Mouse (Mus musculus): ENCODE data around the gene Zpbp2.
A peak's percentile ranks its signal among the peaks of the same experiment; 100 is the strongest.
"Not testable (repeated sequence)": the region's sequence is repeated elsewhere in the genome, so short reads cannot be mapped to it uniquely, and the experiment has no call there.

The Zpbp2 gene

GRCm38 (mm10) chr11:98595021-98595420 is 44.1 kb downstream of the Zpbp2 start:
- DNase-seq = no peak

GRCm38 (mm10) chr11:98595473-98595872 is 44.6 kb downstream of the Zpbp2 start:
- DNase-seq = no peak

- no peak for DNase-seq
Observed at GRCm38 (mm10) chr11:98595955-98596354, 45.1 kb downstream of the Zpbp2 start.

- DNase-seq = peak; percentile 57
Observed at GRCm38 (mm10) chr11:98597363-98597762, 46.5 kb downstream of the Zpbp2 start.

GRCm38 (mm10) chr11:98597991-98598390 is 47.1 kb downstream of the Zpbp2 start, which contains the start of gene Lrrc3c:
Gene Lrrc3c (plus strand): TSS chr11:98598291.
- no peak for DNase-seq

GRCm38 (mm10) chr11:98598851-98599290 is 48.0 kb downstream of the Zpbp2 start:
- DNase-seq = no peak

- no peak for DNase-seq
Observed at GRCm38 (mm10) chr11:98599291-98599690, 48.4 kb downstream of the Zpbp2 start.

- no peak for DNase-seq
Observed at GRCm38 (mm10) chr11:98602090-98602690, 51.3 kb downstream of the Zpbp2 start.

- no peak for DNase-seq
Observed at GRCm38 (mm10) chr11:98603953-98604352, 53.1 kb downstream of the Zpbp2 start.

GRCm38 (mm10) chr11:98604911-98605310 is 54.0 kb downstream of the Zpbp2 start:
- DNase-seq = not testable (repeated sequence)

- no peak for DNase-seq
Observed at GRCm38 (mm10) chr11:98606763-98607162, 55.9 kb downstream of the Zpbp2 start.
